Mouse (Mus musculus): ENCODE data around the gene Fxyd1. TPM values are rescaled to one million over a fixed set of nuclear protein-coding genes. Genes with fewer than 3 reads are reported as not detected.
A peak's percentile ranks its signal among the peaks of the same experiment; 100 is the strongest.

Gene Fxyd1
- polyA plus RNA-seq, 1 experiment from 2014 or later, result 167 TPM

DNA sequence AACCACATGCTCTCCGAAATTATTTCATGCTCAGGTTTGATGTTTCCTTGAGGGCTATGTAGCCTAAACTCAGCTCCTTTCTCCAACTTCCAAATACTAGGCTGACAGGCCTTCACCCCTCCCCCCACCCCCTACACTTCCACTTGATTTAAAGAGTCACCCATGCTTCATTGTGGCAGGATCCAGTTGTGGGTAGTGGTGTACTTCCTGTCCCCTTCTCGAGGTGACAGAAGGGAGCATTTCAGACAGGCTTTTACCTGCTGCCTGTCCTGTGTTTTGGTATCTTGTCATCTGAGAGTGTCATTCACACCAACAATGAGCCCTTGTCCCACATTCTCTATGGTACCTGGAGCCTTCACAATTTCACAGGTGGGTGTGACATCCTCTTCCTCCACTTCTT, 30.3 kb upstream of the Fxyd1 start:
- no peak overlapping the region; the same call in 1 of the 2 replicates for H3K27ac ChIP-seq

DNA sequence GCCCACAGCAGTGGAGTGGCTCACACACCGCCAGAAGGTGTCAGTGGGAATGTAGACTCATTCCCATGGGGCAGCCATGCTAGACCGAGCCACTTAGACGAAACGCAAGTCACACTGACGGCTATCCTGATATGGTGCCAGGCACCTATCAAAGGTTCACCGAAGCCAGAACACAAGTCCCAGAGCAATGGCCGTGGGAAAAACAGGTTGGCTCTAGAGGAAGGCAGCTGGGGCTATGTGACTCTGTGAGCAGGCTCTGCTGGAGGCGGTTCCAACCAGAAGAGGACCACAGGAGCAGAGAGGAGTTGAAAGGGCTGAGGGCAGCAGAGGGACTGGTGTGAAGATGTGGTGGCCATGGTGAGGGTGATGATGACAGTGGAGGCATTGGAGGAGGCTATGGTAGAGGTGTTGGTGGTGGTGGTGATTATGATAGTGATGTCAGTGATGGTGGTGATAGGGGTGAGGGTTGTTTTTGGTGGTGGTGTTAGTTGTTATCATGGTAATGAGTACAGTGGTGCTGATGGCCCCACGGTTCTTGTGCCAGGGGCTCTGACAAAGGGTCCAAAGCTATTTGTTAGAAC, 29.3 kb upstream of the Fxyd1 start:
- Histone ChIP-seq H3K9me3 (no peaks in the 10 kb centered on the region), H3K36me3 (no peaks in the 10 kb centered on the region), H3K27me3 (ENCODE audit: insufficient read depth, poor library complexity, severe bottlenecking) (no peaks in the 10 kb centered on the region), H3K4me3 (no peak overlapping the region), H3K27ac (no peak overlapping the region), H3K4me1 (peaks cover 19% of the 10 kb centered on the region; the same call in 1 of the 2 replicates)
- WGBS, result 84% methylated on average over 9 of the region's 9 CpGs
- DNase-seq (ENCODE audit: low spot score), result no peak

More for the DNA sequence above, 30.3 kb upstream of the Fxyd1 start:
- no peak for DNase-seq (ENCODE audit: low spot score)
- Histone ChIP-seq H3K4me3 (no peak overlapping the region), H3K4me1 (peaks cover 19% of the 10 kb centered on the region; the same call in 1 of the 2 replicates), H3K27me3 (ENCODE audit: insufficient read depth, poor library complexity, severe bottlenecking) (no peaks in the 10 kb centered on the region), H3K9me3 (no peaks in the 10 kb centered on the region), H3K36me3 (no peaks in the 10 kb centered on the region)
- 54% methylated on average over 2 of the region's 2 CpGs for WGBS

GRCm38 (mm10) chr7:31085171-31085570, 28.2 kb upstream of the Fxyd1 start:
- 55% methylated on average over 3 of the region's 3 CpGs for WGBS
- H3K36me3 ChIP-seq, result no peaks in the 10 kb centered on the region
- H3K4me1 ChIP-seq, result peaks cover 19% of the 10 kb centered on the region; the same call in 1 of the 2 replicates
- no peak overlapping the region for H3K4me3 ChIP-seq
- no peak for DNase-seq (ENCODE audit: low spot score)
- H3K9me3 ChIP-seq, result no peaks in the 10 kb centered on the region
- no peaks in the 10 kb centered on the region for H3K27me3 ChIP-seq (ENCODE audit: insufficient read depth, poor library complexity, severe bottlenecking)
- peak overlapping the region; percentile 47 for H3K27ac ChIP-seq

DNA sequence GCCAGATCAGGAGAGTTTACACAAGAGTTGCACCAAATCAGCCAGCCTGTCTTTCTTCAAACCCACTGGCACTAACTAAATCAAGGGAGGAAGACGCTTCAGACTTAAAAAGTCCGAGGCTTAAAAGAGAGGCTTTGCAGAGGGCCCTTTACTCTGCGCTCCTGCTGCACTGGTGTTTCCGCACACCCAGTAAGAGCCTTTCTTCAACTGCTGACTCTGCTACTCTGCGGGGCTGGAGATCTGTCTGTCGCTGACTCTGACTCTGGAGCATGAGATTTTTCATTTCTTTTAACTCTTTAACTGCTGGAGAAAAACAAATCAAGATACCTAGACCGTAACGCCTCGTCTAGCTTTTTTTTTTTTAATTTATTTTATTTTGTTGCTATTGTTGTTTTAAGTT, 27.1 kb upstream of the Fxyd1 start:
- no peak overlapping the region for H3K27ac ChIP-seq
- WGBS, result 57% methylated on average over 9 of the region's 9 CpGs
- no peak for DNase-seq (ENCODE audit: low spot score)
- H3K27me3 ChIP-seq (ENCODE audit: insufficient read depth, poor library complexity, severe bottlenecking), result no peaks in the 10 kb centered on the region
- no peaks in the 10 kb centered on the region for H3K9me3 ChIP-seq
- H3K36me3 ChIP-seq, result no peaks in the 10 kb centered on the region
- no peak overlapping the region for H3K4me3 ChIP-seq
- H3K4me1 ChIP-seq, result peaks cover 19% of the 10 kb centered on the region; the same call in 1 of the 2 replicates

DNA sequence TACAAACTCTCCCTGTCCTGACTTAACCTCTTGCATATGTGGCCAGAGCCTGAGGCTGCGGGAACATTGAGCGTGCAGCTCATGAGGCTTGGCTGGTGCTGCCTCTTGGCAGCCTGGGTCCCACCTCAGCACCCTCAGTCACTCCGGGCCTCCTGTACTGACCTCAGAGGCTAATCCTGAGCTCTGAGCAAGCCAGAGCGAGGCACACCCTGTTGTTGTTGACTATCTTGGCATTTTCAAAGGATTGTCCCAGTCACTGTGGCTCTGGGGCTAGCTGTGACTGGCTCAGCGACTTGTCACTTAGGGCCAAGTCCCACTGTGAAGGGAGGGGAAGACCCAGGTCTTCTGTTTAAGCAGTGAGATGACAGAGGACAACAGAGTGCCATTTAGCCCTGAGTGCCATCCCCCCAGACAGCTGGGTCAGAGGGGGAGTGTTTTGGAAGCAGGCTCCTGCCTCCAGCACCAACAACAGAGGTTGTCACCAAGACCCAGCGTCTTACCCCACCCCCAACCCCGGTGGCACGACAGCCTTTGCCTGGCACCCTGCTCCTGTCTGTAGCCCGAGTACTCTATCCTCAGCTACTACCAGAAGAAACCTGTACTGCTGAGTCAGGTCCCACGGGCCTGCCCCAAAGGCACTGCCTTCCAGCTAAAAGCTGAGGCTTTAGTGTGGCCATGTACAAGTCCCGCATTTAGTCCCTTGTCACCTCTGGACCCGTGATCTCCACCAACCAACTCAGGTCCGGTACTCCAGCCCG, 26.0 kb upstream of the Fxyd1 start:
- Histone ChIP-seq H3K4me1 (peaks cover 19% of the 10 kb centered on the region; the same call in 1 of the 2 replicates), H3K9me3 (no peaks in the 10 kb centered on the region), H3K27ac (peak overlapping the region; percentile 8; the same call in 1 of the 2 replicates), H3K36me3 (no peaks in the 10 kb centered on the region), H3K27me3 (ENCODE audit: insufficient read depth, poor library complexity, severe bottlenecking) (no peaks in the 10 kb centered on the region), H3K4me3 (no peak overlapping the region)
- WGBS, result 56% methylated on average over 14 of the region's 14 CpGs
- DNase-seq (ENCODE audit: low spot score), result no peak

DNA sequence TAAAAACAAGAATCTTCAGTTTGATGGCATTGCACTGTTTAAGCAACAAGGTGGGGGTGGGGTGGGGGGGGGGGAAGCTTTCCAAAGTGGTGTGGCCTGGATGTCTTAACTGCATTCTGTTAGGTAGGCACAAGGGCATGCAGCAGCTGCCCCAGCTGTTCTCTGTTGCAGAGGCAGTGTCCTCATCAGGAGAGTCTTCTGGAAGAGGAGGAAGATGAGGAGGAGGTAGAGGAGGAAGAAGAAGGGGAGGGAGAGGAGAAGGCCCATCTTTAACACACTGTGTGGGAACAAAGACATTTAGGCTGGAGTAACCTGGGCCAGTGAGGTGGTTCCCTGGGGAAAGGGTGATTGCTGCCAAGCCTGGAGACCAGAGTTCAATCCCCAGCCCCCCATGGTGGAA, 25.1 kb upstream of the Fxyd1 start:
- 0 out of 2 replicates have a peak, but pooled peaks cover 4% of the 10 kb centered on the region for H3K27me3 ChIP-seq (ENCODE audit: insufficient read depth, poor library complexity, severe bottlenecking)

DNA sequence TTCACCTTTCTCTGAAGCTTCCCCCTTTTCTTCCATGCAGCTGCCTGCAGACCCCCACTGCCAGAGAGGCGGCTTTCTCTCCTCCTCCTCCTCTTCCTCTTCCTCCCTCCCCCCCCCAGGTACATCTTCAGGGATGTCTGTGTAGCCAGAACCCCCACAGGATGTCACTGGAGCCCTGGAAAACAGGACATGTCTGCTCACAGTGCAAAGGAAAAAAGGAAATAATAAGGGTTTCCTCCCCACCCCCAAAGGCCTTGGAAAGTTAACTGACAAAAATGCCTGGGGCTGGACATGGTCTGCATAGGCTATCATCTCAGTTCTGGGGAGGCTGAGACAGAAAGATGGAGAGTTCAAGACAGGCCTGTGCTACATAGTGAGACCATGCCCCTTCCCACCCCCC, 24.1 kb upstream of the Fxyd1 start:
- Histone ChIP-seq H3K4me1 (peaks cover 11% of the 10 kb centered on the region; the same call in 1 of the 2 replicates), H3K27ac (no peak overlapping the region), H3K4me3 (no peak overlapping the region), H3K36me3 (no peaks in the 10 kb centered on the region), H3K9me3 (no peaks in the 10 kb centered on the region), H3K27me3 (ENCODE audit: insufficient read depth, poor library complexity, severe bottlenecking) (peaks cover 4% of the 10 kb centered on the region; the same call in 1 of the 2 replicates)
- 62% methylated on average over 1 of the region's 1 CpGs for WGBS
- DNase-seq (ENCODE audit: low spot score), result no peak

More for the DNA sequence above, 25.1 kb upstream of the Fxyd1 start:
- H3K4me1 ChIP-seq, result peaks cover 11% of the 10 kb centered on the region; the same call in 1 of the 2 replicates
- DNase-seq (ENCODE audit: low spot score), result no peak
- H3K36me3 ChIP-seq, result no peaks in the 10 kb centered on the region
- H3K9me3 ChIP-seq, result no peaks in the 10 kb centered on the region
- no peak overlapping the region for H3K4me3 ChIP-seq
- H3K27ac ChIP-seq, result no peak overlapping the region

DNA sequence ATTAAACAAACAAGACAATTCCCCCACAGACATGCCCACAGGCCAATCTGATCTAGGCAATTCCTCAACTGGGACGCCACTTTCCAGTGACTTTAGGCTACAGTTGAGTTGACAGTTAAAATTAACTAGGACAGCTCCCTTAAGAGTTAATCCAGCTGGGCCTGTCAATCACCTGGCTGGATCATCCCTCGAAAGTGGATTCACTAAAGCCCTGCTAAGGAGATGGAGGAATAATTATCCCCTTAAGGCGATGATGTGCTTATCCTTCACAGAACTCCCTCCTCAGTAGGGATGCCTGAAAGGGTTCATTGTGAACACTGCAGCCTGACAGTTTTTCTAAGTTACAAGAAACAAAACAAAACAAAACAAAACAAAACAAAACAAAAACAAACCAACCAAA, 23.6 kb upstream of the Fxyd1 start:
- DNase-seq (ENCODE audit: low spot score), result no peak
- H3K27me3 ChIP-seq (ENCODE audit: insufficient read depth, poor library complexity, severe bottlenecking), result peaks cover 4% of the 10 kb centered on the region; the same call in 1 of the 2 replicates
- H3K4me3 ChIP-seq, result no peak overlapping the region
- no peaks in the 10 kb centered on the region for H3K36me3 ChIP-seq
- peaks cover 11% of the 10 kb centered on the region; the same call in 1 of the 2 replicates for H3K4me1 ChIP-seq
- no peak overlapping the region for H3K27ac ChIP-seq
- no peaks in the 10 kb centered on the region for H3K9me3 ChIP-seq
- 59% methylated on average over 3 of the region's 3 CpGs for WGBS

GRCm38 (mm10) chr7:31079670-31080069, 22.7 kb upstream of the Fxyd1 start:
- WGBS, result 86% methylated on average over 8 of the region's 8 CpGs
- Histone ChIP-seq H3K27ac (no peak overlapping the region), H3K4me3 (no peak overlapping the region), H3K36me3 (no peaks in the 10 kb centered on the region), H3K4me1 (peaks cover 5% of the 10 kb centered on the region; the same call in 1 of the 2 replicates), H3K27me3 (ENCODE audit: insufficient read depth, poor library complexity, severe bottlenecking) (peaks cover 4% of the 10 kb centered on the region; the same call in 1 of the 2 replicates), H3K9me3 (no peaks in the 10 kb centered on the region)
- no peak for DNase-seq (ENCODE audit: low spot score)

DNA sequence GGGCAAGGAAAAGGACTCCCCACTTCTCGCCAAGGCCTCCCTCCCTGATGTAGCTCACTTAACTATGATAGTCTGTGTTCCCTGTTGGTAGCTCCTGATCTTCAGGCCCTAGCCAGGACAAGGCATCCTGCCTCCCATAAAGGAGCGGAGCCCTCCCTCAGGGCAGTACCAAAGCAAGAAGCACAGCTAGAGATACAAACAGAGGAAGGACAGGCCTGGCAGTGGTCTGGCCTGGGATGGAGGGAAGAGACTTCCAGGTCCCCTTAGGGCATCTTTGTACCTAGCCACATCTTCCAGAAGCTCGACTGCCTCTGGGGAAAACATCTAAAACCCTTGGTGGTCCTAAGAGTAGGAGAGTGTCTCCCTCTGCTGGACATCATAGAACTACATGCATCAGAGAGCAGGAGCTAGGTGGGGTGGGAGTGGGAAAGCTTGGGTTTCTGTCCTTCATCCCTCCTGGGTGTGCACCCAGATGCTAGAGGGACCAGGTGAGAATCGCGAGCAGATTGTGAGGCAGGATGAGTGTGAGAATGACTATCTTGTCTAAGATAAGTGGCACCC, 21.0 kb upstream of the Fxyd1 start:
- no peak for DNase-seq (ENCODE audit: low spot score)
- Histone ChIP-seq H3K9me3 (no peaks in the 10 kb centered on the region), H3K4me3 (no peak overlapping the region), H3K4me1 (0 out of 2 replicates have a peak, but pooled peaks cover 4% of the 10 kb centered on the region), H3K36me3 (no peaks in the 10 kb centered on the region), H3K27me3 (ENCODE audit: insufficient read depth, poor library complexity, severe bottlenecking) (peaks cover 4% of the 10 kb centered on the region; the same call in 1 of the 2 replicates), H3K27ac (no peak overlapping the region)
- WGBS, result 33% methylated on average over 5 of the region's 5 CpGs

- Histone ChIP-seq H3K27me3 (ENCODE audit: insufficient read depth, poor library complexity, severe bottlenecking) (peaks cover 4% of the 10 kb centered on the region; the same call in 1 of the 2 replicates), H3K4me1 (0 out of 2 replicates have a peak, but pooled peaks cover under 1% of the 10 kb centered on the region), H3K4me3 (no peak overlapping the region), H3K9me3 (no peaks in the 10 kb centered on the region), H3K27ac (no peak overlapping the region), H3K36me3 (no peaks in the 10 kb centered on the region)
- 59% methylated on average over 6 of the region's 6 CpGs for WGBS
- DNase-seq (ENCODE audit: low spot score), result no peak
Measured at GRCm38 (mm10) chr7:31077470-31077869, 20.5 kb upstream of the Fxyd1 start.

- Histone ChIP-seq H3K4me1 (0 out of 2 replicates have a peak, but pooled peaks cover 3% of the 10 kb centered on the region), H3K27ac (no peak within 1 kb of the TSS), H3K4me3 (no peak within 1 kb of the TSS), H3K9me3 (no peaks in the 10 kb centered on the region), H3K27me3 (ENCODE audit: insufficient read depth, poor library complexity, severe bottlenecking) (peaks cover 4% of the 10 kb centered on the region; the same call in 1 of the 2 replicates), H3K36me3 (no peaks in the 10 kb centered on the region)
- WGBS, result 44% methylated on average over 5 of the region's 5 CpGs
- DNase-seq (ENCODE audit: low spot score), result no peak
Measured at GRCm38 (mm10) chr7:31076492-31076891, 19.5 kb upstream of the Fxyd1 start, which contains the start of gene Fxyd3. TSS of gene Fxyd3 (minus strand) at chr7:31076704.

- Histone ChIP-seq H3K27ac (no peak overlapping the region), H3K9me3 (no peaks in the 10 kb centered on the region), H3K4me1 (0 out of 2 replicates have a peak, but pooled peaks cover 7% of the 10 kb centered on the region), H3K4me3 (no peak overlapping the region), H3K27me3 (ENCODE audit: insufficient read depth, poor library complexity, severe bottlenecking) (peaks cover 8% of the 10 kb centered on the region; the same call in 1 of the 2 replicates), H3K36me3 (no peaks in the 10 kb centered on the region)
- DNase-seq (ENCODE audit: low spot score), result no peak
- 78% methylated on average over 5 of the region's 5 CpGs for WGBS
Measured at GRCm38 (mm10) chr7:31074713-31075069, 17.7 kb upstream of the Fxyd1 start.
